Mouse (Mus musculus) liver, adult 10 weeks (tissue): ENCODE measurements around the gene Foxb2. TPM values are rescaled to one million over a fixed set of nuclear protein-coding genes. Genes with fewer than 3 reads are reported as not detected.

Experiments
- polyA plus RNA-seq: library from polyadenylated mRNA; stranded (reverse); fragments of 350-450 nt; fragmentation: Illumina TruSeq; extraction: RNeasy Lipid Tissue Mini Kit (QIAGEN cat#74804); gene quantifications from one replicate; pipeline ENCODE4 v1.2.3, GENCODE M21; 2014; ENCODE audit warnings: low read depth, low replicate concordance

Foxb2 gene
- not detected for polyA plus RNA-seq

GRCm38 (mm10) chr19:16873221-16873861, at the start of gene Foxb2:
Gene Foxb2 (minus strand): TSS chr19:16873805.

Other genes starting within 250 kb of the Foxb2 start
- gene Vps13a, start 92.9 kb downstream of the Foxb2 start, polyA plus RNA-seq, result 20.0 TPM
- gene Prune2, start 82.3 kb upstream of the Foxb2 start, polyA plus RNA-seq, result 0.21 TPM